Mouse (Mus musculus): ENCODE measurements at regions not wholly inside any gene's neighbourhood (a gene's known extent, or its start where the extent isn't known, plus 50 kb on each side); places are given as distances from the start of the nearest gene placed in this dataset.

DNA sequence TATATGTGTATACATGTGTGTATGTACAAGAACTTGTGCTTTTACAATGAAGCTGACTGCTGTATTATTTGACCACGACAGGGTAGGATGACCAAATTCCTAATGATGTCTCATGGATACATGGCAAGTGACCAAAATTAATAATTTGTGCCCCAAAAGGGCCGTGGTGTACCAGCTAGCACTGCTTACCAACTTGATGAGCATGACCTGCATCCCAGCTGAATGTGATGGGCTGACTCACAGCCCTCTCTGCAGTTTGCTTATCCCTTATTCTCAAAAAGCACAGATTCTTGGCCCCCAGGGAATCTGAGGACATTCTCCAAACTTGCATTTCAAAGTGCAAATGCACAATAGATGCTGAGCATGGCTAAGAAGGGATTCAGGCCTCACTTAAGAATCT lies 420.8 kb downstream of the Sox2 start:
- TF ChIP-seq CTCF (IDR thresholded peaks at IDR 0.05; ENCODE audit: insufficient read depth, low read length): no peak
- TF ChIP-seq POLR2A (IDR thresholded peaks at IDR 0.05; ENCODE audit: borderline replicate concordance, extremely low read depth, low read depth, low read length): no peak
